Mouse (Mus musculus) mature B cell (primary cell): ENCODE data around the gene Wdr75.

Experiments used
- in situ Hi-C: fragments of 300-500 bp; cut with MboI; formaldehyde crosslinking; loops from 2 replicates; pipeline ENCODE4 v1.14.3; 2019

The Wdr75 gene

GRCm38 (mm10) chr1:45837736-45838135 lies 42.8 kb downstream of the Wdr75 start:
- in situ Hi-C loops, result no loop called here

- in situ Hi-C loops, result no loop called here
These were observed 43.3 kb downstream of the Wdr75 start for GRCm38 (mm10) chr1:45838271-45838670.

GRCm38 (mm10) chr1:45845466-45845865 lies 50.5 kb downstream of the Wdr75 start:
- in situ Hi-C loops, result no loop called here

GRCm38 (mm10) chr1:45858038-45858437 lies 63.1 kb downstream of the Wdr75 start:
- in situ Hi-C loops, result no loop called here

- in situ Hi-C loops, result no loop called here
These were observed 65.4 kb downstream of the Wdr75 start for GRCm38 (mm10) chr1:45860349-45860748.

- in situ Hi-C loops, result no loop called here
These were observed 66.2 kb downstream of the Wdr75 start for GRCm38 (mm10) chr1:45861162-45861561.

- in situ Hi-C loops, result no loop called here
These were observed 68.7 kb downstream of the Wdr75 start for GRCm38 (mm10) chr1:45863641-45864040.

GRCm38 (mm10) chr1:45864564-45865014 lies 69.6 kb downstream of the Wdr75 start:
- in situ Hi-C loops, result no loop called here

GRCm38 (mm10) chr1:45865316-45865715 lies 70.3 kb downstream of the Wdr75 start:
- in situ Hi-C loops, result no loop called here

GRCm38 (mm10) chr1:45865727-45866126 lies 70.8 kb downstream of the Wdr75 start:
- in situ Hi-C loops, result no loop called here

- in situ Hi-C loops, result no loop called here
These were observed 71.5 kb downstream of the Wdr75 start for GRCm38 (mm10) chr1:45866288-45867018.

- in situ Hi-C loops, result no loop called here
These were observed 73.1 kb downstream of the Wdr75 start for GRCm38 (mm10) chr1:45868050-45868449.

- in situ Hi-C loops, result no loop called here
These were observed 73.6 kb downstream of the Wdr75 start for GRCm38 (mm10) chr1:45868479-45869137.
